Mouse (Mus musculus): ENCODE data around the gene Ppp1r13l.

Gene Ppp1r13l

DNA sequence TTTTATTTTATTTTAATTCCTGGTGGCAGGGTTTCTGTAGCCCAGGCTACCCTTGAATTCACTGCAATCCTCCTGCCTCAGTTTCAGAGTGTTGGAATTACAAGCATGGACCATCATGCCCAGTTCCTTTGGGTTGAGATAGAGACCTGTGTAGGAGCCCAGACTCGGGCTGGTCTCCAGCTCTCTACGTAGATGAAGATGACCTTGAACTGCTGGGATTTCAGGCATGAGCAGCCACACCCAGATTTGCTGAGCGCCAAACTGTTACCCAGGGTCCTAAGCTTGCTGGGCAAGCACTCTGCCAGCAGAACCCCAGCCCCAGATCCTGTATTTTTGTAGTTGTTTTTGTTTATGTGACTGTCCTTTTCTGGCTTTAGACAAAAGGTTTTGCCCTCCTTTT is 54.0 kb downstream of the Ppp1r13l start:
- no peak for DNase-seq (ENCODE audit: low spot score in 2 of 2)

DNA sequence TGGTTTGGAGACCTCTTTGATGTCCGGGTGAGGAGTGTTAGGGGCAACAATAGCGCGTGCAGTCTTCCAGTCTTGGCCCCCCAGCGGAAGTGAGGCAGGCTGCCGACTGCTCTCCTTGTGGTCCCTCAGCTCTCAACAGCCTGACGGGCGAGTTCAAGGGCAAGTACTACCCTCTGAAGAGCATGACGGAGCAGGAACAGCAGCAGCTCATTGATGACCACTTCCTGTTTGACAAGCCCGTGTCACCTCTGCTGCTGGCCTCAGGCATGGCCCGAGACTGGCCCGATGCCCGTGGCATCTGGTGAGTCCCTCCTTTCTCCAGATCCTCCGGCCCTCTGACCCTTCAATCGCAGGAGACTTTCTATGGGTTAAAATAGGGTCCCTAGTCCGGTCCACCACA is 57.0 kb downstream of the Ppp1r13l start:
- no peak for DNase-seq (ENCODE audit: low spot score in 2 of 2)

DNA sequence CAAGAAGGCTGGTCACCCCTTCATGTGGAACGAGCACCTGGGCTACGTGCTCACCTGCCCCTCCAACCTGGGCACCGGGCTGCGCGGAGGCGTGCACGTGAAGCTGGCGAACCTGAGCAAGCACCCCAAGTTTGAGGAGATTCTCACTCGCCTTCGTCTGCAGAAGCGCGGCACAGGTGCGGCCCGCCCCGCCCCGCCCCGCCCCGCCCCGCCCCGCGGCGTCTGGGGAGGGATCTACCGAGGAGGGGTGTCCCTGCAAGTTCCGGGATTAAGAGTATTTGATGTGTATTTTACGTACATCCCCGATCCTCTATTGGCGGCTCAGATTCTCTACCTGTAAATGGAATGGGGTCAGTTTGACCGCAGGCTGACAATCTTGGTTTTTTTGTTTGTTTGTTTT is 60.6 kb downstream of the Ppp1r13l start:
- no peak for DNase-seq (ENCODE audit: low spot score in 2 of 2)

DNA sequence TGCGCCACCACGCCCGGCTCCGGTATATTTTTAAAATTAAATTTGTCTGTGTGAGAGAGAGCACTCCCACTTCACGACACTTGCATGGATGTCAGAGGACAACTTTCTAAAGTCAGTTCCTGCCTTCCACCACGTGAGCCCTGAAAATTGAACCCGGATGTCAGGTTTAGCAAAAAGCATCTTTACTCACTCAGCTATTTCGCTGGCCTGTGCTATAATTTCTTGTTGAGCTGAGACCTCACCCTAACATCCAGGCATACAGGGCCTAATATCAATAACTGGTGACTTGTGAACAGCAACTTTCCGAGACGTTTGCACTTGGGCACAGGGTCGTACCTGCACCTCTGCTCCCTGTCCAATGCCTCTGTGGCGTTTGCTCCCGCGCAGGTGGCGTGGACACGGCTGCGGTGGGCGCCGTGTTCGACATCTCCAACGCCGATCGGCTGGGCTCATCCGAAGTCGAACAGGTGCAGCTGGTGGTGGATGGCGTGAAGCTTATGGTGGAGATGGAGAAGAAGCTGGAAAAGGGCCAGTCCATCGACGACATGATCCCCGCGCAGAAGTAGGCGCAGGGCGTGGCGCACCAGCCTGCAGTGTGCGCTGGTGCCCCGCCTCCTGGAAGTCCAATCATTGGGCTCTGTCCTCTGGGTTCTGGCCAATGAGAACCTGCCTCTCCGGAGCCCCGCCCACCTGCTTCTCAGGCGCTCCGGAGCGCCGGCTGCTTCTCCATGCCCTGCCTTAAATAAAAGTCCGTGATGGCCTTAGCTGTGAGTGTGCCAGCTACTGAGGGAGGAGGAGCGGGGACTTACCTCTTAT is 61.5 kb downstream of the Ppp1r13l start:
- DNase-seq (ENCODE audit: low spot score in 2 of 2), result peak; percentile 82 to 85

DNA sequence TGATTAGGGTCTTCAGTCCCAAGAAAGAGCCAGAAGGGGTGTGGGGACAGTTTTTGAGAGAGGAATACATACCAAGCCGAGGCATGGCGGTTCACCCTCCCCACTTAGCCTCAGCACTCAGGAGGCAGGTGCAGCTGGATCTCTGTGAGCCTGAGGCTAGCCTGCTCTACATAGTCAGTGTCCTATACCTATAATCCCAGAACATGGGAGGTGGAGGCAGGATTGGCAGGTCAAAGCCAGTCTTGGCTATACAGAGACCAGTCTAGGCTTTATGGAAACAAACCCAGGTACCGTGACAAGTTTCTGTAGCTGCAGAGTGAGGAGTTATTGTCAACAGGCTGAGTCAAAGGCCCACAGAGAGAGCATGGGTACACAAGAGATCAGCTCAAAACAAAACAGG is 63.5 kb downstream of the Ppp1r13l start:
- DNase-seq (ENCODE audit: low spot score in 2 of 2), result no peak

DNA sequence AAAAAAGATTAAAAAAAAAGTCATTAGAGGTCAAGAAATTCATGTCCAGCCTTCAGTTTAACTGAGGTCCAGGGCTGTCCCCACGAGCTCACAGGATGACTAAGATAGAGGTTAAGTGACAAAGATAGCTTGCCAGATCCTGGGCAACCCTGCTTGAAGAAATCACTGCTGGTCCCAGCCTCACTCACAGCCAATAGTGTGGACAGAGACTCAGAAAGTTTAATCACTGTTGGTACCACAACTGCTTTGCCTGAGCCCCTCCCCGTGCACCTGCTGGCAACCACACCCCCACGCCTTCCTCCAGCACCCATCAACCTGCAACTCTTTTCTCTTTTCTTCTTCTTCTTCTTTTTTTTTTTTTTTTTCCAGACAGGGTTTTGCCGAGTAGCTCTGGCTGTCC is 64.5 kb downstream of the Ppp1r13l start:
- DNase-seq (ENCODE audit: low spot score in 2 of 2), result no peak

DNA sequence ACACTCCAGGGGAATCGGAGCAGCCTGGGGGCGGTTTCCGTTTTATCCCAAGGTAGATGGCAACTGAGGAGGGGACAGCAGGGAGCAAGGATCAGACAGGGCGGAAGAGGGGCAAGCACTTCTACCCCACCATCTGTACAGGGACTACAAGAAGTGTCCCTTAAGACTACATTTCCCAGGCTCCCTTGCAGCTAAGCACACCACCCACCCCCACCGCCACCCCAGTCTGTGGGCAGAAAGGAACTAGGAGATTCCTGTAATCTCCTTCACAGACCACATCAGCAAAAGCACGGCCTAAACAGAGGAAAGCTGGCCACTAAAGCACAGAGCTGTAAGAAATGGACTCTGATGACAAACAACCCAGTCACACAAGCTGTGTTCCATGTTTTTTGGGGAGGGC is 66.8 kb downstream of the Ppp1r13l start:
- no peak for DNase-seq (ENCODE audit: low spot score in 2 of 2)

DNA sequence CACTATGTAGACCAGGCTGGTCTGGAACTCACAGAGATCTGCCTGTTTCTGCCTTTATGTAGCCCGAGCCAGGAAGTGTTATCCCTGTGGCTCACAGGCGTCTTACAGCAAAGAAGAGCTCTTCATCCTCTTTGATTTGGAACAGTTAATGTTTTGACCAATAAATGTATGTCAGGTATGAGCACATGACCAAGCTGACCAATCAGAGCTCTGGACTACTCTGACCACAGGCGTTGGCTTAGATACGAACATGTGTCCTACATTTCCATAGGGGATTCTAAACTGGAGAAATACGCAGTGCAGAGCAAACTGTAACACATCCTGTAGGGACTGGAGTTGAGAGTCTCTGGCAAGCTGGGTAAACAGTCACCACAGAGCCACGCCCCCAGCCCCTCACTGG is 67.3 kb downstream of the Ppp1r13l start:
- no peak for DNase-seq (ENCODE audit: low spot score in 2 of 2)

Measured in frontal cortex, postnatal 10 days (tissue).